Mouse (Mus musculus): ENCODE data around the gene Kansl1. TPM values are rescaled to one million over a fixed set of nuclear protein-coding genes. Genes with fewer than 3 reads are reported as not detected.

Gene Kansl1
- total RNA-seq, 1 experiment: 37.7 TPM

- TF ChIP-seq ZC3H11A (IDR thresholded peaks at IDR 0.05; ENCODE audit: borderline replicate concordance, low read depth, low read length) (no peak), MAFK (IDR thresholded peaks at IDR 0.05; ENCODE audit: insufficient read depth, low read depth, low read length) (no peak), HCFC1 (IDR thresholded peaks at IDR 0.05; ENCODE audit: borderline replicate concordance, insufficient read depth, low read length) (no peak)
Measured at GRCm38 (mm10) chr11:104400961-104401360, 67.7 kb downstream of the Kansl1 start.

DNA sequence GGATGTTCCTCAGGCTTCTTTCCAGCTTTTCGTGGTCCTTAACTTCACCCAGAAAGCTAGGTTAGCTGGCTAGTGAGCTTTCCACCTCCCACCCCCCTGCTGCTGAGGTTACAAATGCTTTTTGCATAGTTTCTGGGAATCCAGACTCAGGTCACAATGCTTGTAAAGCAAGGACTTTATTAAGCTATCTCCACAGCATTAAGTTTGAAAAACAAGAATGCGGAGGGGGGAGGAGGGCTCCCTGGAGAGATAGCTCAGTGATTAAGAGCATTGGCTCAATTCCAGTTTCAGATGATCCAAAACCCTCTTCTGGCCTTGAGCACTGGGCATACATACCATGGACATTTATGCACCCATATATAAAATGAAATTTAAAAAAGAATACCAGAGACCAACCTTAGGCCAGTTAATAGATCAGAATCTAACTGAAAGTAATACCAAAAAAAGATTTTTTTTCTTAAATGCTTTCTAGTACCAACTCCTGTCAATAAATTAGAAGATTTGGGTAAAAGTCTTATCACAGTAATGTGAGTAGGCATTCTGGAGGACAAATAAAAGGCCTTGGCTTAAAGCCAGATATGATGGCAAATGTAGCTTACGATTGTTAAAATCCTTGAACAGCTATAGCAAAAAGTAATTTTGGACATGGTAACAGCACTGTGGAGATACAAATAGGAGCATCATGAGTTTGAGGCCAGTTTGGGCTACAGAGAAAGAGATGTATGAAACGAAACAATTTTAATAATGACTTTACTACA is 69.0 kb downstream of the Kansl1 start:
- no peaks in the 10 kb centered on the region for H3K9me3 ChIP-seq (ENCODE audit: control insufficient read depth, insufficient read depth, low read depth, low read length)
- H3K27ac ChIP-seq (ENCODE audit: insufficient read depth, low read depth, low read length, poor library complexity, severe bottlenecking): no peak overlapping the region
- no peak for DNase-seq (ENCODE audit: low read depth, low spot score)
- H3K4me3 ChIP-seq (ENCODE audit: insufficient read depth in 1 of 2, low read depth in 1 of 2, low read length in 2 of 2, poor library complexity in 1 of 2, severe bottlenecking in 1 of 2): no peak overlapping the region
- TF ChIP-seq ZC3H11A (IDR thresholded peaks at IDR 0.05; ENCODE audit: borderline replicate concordance, low read depth, low read length) (no peak), HCFC1 (IDR thresholded peaks at IDR 0.05; ENCODE audit: borderline replicate concordance, insufficient read depth, low read length) (no peak), CHD2 (IDR thresholded peaks at IDR 0.05; ENCODE audit: low read depth, low read length) (no peak), ZNF384 (IDR thresholded peaks at IDR 0.05; ENCODE audit: low read depth, low read length) (no peak), MAFK (IDR thresholded peaks at IDR 0.05; ENCODE audit: insufficient read depth, low read depth, low read length) (no peak)
- H3K4me1 ChIP-seq (ENCODE audit: control insufficient read depth in 2 of 2, insufficient read depth in 2 of 2, low read length in 2 of 2, poor library complexity in 1 of 2): no peaks in the 10 kb centered on the region
- H3K9ac ChIP-seq (ENCODE audit: insufficient read depth, low read depth, low read length, poor library complexity, severe bottlenecking): no peak overlapping the region
- no peaks in the 10 kb centered on the region for H3K36me3 ChIP-seq (ENCODE audit: control insufficient read depth, insufficient read depth, low read length, poor library complexity, severe bottlenecking)
- in situ Hi-C loops (cut with MboI; ENCODE audit: low sequenced_read_pairs in 2 of 2, unreplicated experiment in 2 of 2): no loop called here

More at GRCm38 (mm10) chr11:104400961-104401360, 67.7 kb downstream of the Kansl1 start:
- no peak for DNase-seq (ENCODE audit: low read depth, low spot score)
- Histone ChIP-seq H3K9ac (ENCODE audit: insufficient read depth, low read depth, low read length, poor library complexity, severe bottlenecking) (no peak overlapping the region), H3K9me3 (ENCODE audit: control insufficient read depth, insufficient read depth, low read depth, low read length) (no peaks in the 10 kb centered on the region), H3K36me3 (ENCODE audit: control insufficient read depth, insufficient read depth, low read length, poor library complexity, severe bottlenecking) (no peaks in the 10 kb centered on the region), H3K4me1 (ENCODE audit: control insufficient read depth in 2 of 2, insufficient read depth in 2 of 2, low read length in 2 of 2, poor library complexity in 1 of 2) (no peaks in the 10 kb centered on the region), H3K27ac (ENCODE audit: insufficient read depth, low read depth, low read length, poor library complexity, severe bottlenecking) (no peak overlapping the region), H3K4me3 (ENCODE audit: insufficient read depth in 1 of 2, low read depth in 1 of 2, low read length in 2 of 2, poor library complexity in 1 of 2, severe bottlenecking in 1 of 2) (no peak overlapping the region)
- in situ Hi-C loops (cut with MboI; ENCODE audit: low sequenced_read_pairs in 2 of 2, unreplicated experiment in 2 of 2): no loop called here

DNA sequence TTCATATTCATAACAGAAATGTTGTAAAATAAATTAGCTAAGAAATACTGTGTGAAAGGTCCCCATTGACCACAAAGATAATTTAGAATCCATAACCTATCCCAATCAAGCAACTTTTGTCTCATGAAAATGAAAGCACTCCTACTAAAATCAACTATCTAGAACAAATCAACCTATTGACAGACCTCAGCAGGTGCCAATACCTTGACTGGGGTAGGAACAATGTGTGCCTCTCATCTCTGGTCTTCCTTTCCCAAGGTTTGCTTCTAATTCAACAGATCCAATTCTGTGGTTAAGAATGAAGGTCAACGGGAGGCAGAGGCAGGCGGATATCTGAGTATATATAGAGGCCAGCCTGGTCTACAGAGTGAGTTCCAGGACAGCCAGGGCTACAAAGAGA is 73.0 kb downstream of the Kansl1 start:
- H3K9ac ChIP-seq (ENCODE audit: insufficient read depth, low read depth, low read length, poor library complexity, severe bottlenecking): no peak overlapping the region
- in situ Hi-C loops (cut with MboI; ENCODE audit: low sequenced_read_pairs in 2 of 2, unreplicated experiment in 2 of 2): no loop called here
- no peaks in the 10 kb centered on the region for H3K36me3 ChIP-seq (ENCODE audit: control insufficient read depth, insufficient read depth, low read length, poor library complexity, severe bottlenecking)
- DNase-seq (ENCODE audit: low read depth, low spot score): no peak
- TF ChIP-seq HCFC1 (IDR thresholded peaks at IDR 0.05; ENCODE audit: borderline replicate concordance, insufficient read depth, low read length) (no peak), ZC3H11A (IDR thresholded peaks at IDR 0.05; ENCODE audit: borderline replicate concordance, low read depth, low read length) (no peak), MAFK (IDR thresholded peaks at IDR 0.05; ENCODE audit: insufficient read depth, low read depth, low read length) (no peak), ZNF384 (IDR thresholded peaks at IDR 0.05; ENCODE audit: low read depth, low read length) (no peak), CHD2 (IDR thresholded peaks at IDR 0.05; ENCODE audit: low read depth, low read length) (no peak)
- no peaks in the 10 kb centered on the region for H3K4me1 ChIP-seq (ENCODE audit: control insufficient read depth in 2 of 2, insufficient read depth in 2 of 2, low read length in 2 of 2, poor library complexity in 1 of 2)
- H3K27ac ChIP-seq (ENCODE audit: insufficient read depth, low read depth, low read length, poor library complexity, severe bottlenecking): no peak overlapping the region
- H3K9me3 ChIP-seq (ENCODE audit: control insufficient read depth, insufficient read depth, low read depth, low read length): no peaks in the 10 kb centered on the region
- no peak overlapping the region for H3K4me3 ChIP-seq (ENCODE audit: insufficient read depth in 1 of 2, low read depth in 1 of 2, low read length in 2 of 2, poor library complexity in 1 of 2, severe bottlenecking in 1 of 2)

DNA sequence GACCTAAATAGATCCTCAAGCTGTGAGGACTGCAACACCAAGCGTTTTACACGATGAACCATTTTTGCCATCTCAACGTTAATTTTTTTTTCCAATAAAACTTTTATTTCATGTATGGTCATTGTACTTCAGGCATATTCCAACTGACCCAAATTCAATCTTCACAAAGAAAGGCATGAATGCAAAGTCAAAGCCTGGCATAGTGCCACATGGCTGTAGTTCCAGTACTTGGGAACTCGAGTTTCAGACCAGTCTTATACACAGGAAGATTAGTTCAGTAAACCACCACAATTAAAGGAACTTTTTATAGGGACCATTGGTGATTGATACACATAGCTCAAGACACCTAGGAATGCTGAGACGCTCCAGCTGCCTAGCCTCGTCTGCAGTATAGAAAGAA is 75.5 kb downstream of the Kansl1 start:
- in situ Hi-C loops (cut with MboI; ENCODE audit: low sequenced_read_pairs in 2 of 2, unreplicated experiment in 2 of 2): no loop called here

More for the DNA sequence above, 75.5 kb downstream of the Kansl1 start:
- Histone ChIP-seq H3K9ac (ENCODE audit: insufficient read depth, low read depth, low read length, poor library complexity, severe bottlenecking) (no peak overlapping the region), H3K4me3 (ENCODE audit: insufficient read depth in 1 of 2, low read depth in 1 of 2, low read length in 2 of 2, poor library complexity in 1 of 2, severe bottlenecking in 1 of 2) (no peak overlapping the region), H3K4me1 (ENCODE audit: control insufficient read depth in 2 of 2, insufficient read depth in 2 of 2, low read length in 2 of 2, poor library complexity in 1 of 2) (no peaks in the 10 kb centered on the region), H3K36me3 (ENCODE audit: control insufficient read depth, insufficient read depth, low read length, poor library complexity, severe bottlenecking) (no peaks in the 10 kb centered on the region), H3K27ac (ENCODE audit: insufficient read depth, low read depth, low read length, poor library complexity, severe bottlenecking) (no peak overlapping the region), H3K9me3 (ENCODE audit: control insufficient read depth, insufficient read depth, low read depth, low read length) (no peaks in the 10 kb centered on the region)
- no peak for TF ChIP-seq HCFC1 (IDR thresholded peaks at IDR 0.05; ENCODE audit: borderline replicate concordance, insufficient read depth, low read length)
- TF ChIP-seq CHD2 (IDR thresholded peaks at IDR 0.05; ENCODE audit: low read depth, low read length): no peak
- TF ChIP-seq ZC3H11A (IDR thresholded peaks at IDR 0.05; ENCODE audit: borderline replicate concordance, low read depth, low read length): no peak
- TF ChIP-seq ZNF384 (IDR thresholded peaks at IDR 0.05; ENCODE audit: low read depth, low read length): no peak
- no peak for DNase-seq (ENCODE audit: low read depth, low spot score)
